Mouse (Mus musculus): Measurements from ENCODE around the gene Pak1.

Pak1 gene

DNA sequence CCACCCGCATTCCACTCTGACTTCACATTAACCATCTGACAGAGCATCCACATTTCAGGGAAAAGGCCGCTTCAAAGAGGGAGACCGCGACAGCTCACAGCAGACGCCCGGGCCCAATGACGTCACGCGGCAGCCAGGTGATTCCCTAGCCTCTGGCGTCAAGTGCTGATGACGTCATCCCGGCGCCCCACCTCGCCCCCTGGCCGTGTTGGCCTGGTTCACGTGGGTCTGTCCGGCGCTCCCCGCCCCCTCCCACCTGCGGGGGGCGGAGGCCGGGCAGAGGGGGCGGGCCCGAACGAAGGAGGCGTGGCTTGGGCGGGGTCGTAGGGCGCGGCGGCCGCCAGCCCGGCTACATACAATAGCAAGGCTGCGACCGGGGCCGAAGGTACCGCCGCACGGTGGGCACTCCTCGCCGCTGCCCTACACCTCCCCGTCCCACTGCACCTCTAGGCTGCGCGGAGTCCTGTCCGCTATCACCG, at the start of gene Pak1:
Pak1 (plus strand) TSS at position 352 of the 479 bp plus-strand sequence.
- peak; percentile 54 for DNase-seq (ENCODE audit: low spot score)

DNA sequence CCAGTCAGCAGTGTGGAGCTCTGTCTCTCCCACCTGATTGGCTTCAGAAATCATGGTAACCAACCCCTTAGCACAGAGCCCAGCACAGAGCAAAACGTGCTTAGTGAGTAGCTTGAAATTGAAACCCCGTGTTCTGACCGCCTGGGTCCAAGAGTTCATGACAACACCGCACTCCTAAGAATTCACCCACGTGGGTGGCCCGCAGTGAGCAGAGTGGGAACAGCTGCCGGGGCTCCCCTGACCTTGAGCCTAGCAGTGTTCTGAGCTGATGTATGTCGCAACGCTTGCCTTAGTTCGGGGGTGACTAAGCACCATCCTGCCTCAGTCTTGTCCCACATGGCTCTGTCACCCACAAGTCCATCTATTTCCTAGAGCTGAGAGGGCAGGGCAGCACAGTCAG, 47.4 kb upstream of the Pak1 start:
- DNase-seq (ENCODE audit: low spot score) = no peak

DNA sequence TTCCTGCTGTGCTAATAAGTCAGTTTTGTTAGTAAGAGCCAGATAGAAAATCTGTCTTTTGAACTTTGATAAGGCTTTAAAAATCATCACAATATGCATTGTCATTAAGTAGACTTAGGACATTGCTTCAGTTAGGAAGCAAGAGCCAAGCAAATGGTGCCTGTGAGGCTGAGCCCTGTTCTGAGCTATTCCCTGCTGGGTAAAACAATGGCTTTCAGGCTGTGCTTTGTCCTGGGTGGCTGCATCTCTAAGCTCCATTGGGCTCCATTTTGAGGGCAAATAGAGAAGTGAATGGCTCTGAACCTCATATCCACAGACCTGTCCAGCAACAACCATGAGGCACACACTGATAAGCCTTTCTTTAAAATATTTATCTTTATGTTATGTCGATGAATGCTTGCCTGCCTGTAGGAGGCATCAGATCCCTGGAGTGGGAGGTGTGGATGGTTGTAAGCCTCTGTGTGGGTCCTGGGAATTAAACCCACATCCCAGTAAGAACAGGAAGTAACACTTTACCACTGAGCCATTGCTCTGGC, 46.5 kb upstream of the Pak1 start:
- DNase-seq (ENCODE audit: low spot score) = no peak

DNA sequence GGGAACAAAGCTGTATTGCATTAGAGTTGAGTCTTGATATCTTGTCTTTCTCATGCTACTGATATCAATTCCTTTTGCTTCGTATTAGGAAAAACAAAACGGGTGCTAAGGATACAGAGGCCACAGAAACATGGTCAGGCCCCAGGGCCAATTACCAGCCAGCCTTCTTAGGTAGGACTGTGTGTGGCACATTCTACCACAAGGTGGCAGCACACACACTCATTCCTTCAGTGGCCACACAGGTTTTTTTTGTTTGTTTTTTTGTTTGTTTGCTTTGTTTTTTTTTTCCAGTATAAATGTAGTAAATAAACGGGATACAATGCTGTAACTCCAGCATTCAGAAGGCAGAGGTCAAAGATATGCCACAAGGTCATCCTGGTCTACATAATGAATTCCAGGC, 43.0 kb upstream of the Pak1 start:
- DNase-seq (ENCODE audit: low spot score) = peak; percentile 22

DNA sequence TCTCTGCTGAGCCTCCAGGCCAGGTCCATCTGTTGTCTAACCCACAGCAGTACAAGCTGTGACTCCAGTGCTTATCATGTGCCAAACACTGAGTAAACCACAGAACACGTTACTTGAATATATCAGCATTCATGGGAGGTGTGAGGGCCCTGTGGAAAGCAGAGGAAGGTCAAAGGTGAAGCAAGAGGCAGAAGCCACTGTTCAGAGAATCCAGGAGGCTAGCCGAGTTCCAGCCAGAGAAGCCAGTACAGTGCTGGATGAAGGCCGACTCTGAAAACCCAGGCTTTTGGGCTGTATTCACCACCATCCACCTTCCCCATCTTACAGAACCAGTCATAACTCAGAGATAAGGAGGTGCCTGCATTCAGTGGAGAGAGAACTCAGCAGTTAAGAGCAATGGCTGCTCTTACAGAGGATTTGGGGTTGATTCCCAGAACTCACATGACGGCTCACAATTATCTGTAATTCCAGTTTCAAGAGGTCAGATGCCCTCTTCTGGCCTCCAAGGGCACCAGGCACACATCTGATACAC, 41.1 kb upstream of the Pak1 start:
- no peak for DNase-seq (ENCODE audit: low spot score)

DNA sequence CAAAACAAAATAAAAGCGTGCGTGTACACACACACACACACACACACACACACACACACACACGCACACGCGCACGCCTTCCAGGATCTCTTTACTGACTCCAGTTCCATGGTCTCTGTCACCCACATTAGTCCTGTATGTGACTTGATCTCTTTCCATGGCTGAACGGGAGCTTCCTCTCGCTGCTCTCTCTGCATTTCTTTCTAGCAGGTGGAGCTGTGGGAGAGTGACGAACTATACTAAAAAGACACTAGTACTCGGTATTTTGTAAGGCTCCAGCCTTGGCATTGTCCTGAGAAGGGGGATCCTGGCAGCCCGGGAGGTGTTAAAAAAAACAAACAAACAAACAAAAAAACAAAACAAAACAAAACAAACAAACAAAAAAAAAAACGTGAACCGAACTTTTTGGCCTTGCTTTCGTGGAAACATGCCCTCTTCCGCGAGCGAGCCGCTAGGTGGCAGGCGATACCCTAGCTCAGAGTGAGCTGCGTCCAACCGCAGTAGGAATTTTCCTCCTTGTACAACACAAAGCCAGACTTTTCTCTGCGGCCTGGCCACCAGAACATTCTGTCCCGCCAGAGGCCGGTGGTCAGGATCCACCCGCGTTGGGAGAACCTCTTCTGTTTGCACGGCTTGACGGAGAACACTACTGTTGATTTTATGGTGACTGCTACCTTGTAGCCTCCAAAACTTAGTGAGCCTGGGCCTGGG, 40.4 kb upstream of the Pak1 start:
- DNase-seq (ENCODE audit: low spot score) = peak; percentile 66

DNA sequence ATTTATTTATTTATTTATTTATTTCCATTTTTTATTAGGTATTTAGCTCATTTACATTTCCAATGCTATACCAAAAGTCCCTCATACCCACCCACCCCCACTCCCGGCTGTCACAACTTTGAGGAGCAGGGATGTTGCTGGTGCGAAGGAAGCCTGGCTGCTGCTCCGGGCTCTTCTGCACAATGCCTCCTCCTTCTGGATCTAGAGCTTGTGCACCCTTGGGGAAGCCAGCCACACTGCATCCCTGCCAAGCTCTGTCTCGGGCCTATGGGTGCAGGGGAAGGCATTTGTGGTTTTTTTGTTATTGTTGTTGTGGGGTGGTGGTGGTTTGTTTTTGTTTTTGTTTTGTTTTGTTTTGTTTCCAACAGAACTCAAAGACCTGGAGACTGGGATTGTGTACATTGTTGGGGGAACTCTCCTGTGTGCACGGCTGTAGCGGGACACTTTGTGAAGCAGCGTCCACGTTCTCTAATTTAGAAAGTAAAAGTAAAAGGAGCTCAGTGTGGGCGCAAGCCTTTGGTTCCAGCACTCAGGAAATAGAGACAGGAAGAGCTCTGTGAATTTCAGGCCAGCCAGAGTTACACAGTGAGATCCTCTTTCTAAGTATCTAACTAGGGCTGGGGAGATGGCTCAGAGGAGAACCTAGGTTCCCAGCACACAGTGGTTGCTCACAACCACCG, 39.7 kb upstream of the Pak1 start:
- DNase-seq (ENCODE audit: low spot score) = no peak

DNA sequence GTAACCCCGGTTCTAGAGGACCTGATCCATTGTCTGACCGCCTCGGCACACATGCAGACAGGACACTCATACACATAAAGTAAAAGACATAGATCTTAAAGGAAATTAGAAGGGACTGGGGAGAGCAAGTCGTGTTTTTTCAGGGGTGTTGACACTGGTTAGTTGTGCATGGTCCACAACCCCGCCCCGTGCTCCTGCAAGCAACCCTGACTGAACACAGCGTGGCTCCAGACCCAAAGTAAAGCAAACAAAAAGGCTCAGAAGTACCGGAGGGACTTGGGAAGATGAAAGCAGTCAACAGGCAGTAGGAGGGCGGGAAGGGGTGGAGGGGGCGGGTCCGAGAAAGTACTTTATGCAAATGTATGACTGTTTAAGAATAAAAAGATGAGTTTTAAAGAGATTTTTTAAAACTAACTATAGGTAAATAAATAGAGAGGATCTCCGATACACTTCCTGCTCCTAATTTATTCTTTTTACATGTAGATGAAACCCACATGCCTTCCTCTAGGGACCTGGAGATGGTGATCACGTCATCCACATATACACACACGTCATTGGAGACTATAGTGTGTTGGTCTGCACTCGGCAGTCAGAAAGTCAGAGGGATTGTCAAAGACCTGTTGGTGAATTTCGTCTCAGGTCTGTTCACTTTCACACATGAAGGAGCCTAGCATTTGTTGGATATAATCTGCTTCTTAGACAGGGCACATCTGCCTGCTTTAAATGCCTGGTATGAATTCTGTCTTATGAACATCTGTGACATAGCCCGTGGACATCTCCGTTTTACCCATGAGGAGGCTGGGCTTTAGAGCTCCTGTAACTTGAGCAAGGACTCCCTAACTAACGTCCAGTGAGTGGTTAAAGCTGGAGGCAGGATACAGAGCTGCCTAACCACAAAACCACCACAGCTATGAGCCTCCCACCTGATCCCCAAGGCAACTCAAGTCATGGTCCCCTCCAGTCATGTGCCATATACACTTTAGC, 38.8 kb upstream of the Pak1 start:
- no peak for DNase-seq (ENCODE audit: low spot score)

DNA sequence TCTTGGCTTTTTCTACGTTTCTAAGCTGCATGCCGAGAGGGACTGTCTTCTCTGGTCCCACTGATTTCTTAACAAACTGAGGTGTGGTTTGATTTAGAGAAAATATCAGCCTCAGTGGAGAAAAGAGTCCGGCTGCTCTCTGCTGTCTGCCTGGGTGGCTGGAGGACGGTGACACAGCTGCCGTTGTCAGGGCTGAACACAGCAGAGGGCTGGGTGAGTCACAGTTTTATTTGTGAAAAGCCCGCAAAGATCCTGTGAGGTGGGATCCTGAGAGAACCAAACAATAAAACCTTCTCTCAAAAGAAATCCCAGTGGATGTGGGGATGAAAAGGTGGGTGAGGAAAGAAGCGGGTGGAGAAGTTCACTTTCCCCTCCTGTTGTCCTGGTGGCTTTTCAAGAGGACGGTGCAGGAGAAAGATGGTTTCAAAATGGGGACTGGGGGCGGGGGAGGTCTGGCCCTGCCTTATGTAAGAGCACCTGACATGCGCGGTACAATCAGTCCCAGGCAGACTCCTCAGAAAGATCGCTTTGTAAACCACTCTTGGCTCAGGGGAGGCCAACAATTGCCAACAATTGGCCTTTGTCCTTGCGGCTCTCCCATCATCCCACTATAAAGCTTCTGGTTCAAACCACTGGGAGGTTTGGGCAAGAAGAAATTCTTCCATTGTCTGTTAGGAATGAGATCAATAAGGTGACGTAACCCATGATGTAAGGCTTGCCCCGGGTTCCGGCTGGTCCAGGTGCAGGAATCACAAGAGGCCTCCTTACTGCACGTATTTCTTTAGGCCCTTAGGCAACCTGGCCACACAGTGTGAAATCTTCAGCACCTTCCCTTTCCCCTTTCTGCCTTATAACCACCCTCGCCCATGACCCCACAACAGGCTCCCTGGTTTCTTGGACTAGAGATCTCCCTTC, 31.1 kb upstream of the Pak1 start:
- no peak for DNase-seq (ENCODE audit: low spot score)

DNA sequence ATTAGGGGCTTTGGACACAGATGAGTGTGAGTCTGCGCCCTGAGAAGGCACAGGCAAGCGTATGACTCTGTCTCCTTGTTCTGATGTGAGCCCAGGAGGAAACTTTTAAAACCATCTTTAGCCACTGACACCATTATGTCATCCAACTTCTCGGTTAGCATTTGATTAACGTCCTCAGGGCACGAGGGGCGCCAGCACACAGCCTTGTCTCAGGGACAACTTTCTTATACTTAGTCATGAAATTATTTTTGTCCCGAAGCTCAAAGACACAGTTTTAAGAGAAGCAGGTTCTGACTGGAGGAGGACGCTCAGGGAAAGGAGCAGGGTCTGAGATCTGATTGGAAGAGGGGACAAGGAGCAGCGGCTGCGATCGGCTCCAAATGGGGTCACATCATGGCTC, 23.8 kb upstream of the Pak1 start:
- DNase-seq (ENCODE audit: low spot score) = no peak

DNA sequence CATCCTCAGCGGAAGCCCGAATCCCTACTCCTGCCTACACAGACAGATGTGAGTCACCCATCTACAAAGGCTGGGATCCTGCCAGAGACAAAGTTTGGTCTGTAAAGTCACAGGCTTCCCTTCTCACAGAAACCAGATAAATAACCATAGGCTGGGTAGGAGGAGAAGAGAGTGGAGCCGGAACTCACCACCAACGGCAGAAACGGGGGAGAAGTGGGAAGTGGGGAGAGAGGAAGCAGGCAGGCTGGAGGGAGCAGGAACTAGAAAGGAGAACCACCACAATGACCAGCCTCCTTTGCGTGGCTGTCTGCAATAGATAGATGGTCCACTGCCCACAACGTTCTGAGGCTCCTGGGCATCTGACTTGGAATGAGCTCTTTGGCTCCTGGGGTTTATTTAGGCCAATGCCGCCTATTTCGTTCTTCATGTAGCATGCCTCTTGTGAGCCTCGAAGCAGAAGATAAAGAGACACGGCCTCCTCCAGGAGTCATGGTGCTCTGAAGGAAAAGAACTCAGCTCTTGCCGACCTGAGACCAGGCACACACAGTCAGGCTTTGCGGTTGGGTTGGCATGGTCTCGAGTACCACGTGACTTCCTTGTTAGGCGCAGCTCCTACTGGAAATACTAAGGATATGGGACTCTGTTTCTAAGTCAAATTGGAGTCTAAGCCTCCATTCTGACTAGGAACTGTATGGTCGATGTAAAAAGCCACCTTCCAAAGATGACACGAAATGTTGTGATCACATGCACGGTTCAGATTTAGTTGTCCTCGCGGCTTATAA, 23.0 kb upstream of the Pak1 start:
- DNase-seq (ENCODE audit: low spot score) = no peak

DNA sequence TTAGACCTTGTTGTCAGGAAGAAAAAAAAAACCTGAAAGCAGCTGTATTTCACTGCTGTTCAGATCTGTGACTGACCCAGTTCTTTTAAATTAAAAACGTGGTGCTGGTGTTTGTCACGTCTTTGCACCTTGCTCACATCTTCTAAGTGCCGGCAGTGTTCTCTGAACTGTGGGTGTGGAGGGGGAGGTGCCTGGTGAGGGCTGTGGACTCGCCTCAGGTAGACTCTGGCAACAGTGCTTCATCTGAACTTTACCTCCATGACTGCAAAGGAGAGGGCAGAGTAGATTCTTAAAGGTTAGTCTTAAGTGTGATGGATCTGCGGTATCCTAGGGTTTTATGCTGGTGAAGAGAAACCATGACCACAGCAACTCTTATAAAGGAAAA, 22.4 kb upstream of the Pak1 start:
- no peak for DNase-seq (ENCODE audit: low spot score)

DNA sequence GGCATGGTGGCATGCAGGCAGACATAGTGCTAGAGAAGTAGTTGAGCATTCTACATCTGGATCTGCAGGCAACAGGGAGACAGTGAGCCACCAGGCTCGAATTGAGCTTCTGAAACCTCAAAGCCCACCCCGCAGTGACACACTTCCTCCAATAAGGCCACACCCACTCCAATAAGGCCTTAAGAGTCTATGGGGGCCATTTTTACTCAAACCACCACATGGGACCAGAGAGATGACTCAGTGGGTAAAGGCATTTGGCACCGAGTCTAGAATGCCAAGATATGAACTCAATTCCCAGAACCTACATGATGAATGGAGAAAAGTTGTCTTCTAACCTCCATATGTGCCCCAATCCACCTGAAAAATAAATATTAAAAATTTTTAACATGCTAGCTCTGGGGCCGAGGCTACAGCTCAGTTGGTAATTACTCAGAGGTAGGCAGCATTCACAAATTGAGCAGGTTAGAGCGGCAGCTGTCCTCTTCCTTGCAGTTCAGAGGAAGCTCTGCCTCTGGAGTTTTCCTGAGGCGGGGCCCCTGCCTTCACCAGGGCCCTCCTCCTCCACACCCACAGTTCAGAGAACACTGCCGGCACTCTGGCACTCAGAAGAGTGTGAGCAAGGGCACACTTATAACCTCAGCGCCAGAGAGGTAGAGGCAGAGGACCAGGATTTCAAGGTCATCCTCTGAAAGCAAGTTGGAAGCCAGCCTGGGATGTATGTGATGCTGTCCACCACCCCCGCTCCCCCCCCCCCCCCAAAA, 21.8 kb upstream of the Pak1 start:
- no peak for DNase-seq (ENCODE audit: low spot score)

DNA sequence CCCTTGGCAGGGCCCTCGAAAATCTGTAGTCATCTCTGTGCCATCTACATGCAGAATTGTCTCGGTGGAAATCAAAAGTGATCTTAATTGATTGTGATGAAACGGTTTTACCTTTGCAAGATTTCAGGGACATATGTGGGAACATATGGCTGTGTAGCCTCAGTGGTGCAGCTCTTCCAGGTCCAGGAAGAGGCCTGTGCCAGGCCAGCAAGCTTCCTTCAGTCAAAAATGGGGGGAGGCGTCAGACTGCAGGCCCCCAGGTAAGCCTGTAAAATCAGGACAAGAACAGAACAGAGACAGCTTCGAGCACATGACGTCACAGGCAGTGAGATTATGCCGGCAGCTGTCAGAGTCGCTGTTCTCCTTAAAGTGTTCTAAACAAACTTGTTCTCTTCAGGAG, 20.5 kb upstream of the Pak1 start:
- no peak for DNase-seq (ENCODE audit: low spot score)

DNA sequence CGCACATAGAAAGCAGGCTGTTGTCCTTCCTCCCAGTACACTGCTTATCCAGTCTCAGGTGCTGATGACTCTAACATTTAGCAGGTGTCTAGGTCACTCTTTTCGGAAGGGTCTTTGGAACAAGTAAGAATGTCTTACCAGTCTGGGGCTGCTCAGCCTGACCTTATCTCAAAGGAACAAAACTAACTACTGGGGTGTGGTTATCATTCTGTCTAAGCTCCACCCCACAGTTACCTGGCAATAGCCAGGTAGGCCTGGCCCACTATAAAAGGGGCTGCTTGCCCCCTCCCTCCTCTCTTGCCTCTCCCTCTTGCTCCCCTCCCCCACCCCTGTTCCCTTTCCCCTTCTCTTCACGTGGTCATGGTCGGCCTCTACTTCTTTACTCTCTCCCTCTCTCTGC, 19.3 kb upstream of the Pak1 start:
- DNase-seq (ENCODE audit: low spot score) = no peak

DNA sequence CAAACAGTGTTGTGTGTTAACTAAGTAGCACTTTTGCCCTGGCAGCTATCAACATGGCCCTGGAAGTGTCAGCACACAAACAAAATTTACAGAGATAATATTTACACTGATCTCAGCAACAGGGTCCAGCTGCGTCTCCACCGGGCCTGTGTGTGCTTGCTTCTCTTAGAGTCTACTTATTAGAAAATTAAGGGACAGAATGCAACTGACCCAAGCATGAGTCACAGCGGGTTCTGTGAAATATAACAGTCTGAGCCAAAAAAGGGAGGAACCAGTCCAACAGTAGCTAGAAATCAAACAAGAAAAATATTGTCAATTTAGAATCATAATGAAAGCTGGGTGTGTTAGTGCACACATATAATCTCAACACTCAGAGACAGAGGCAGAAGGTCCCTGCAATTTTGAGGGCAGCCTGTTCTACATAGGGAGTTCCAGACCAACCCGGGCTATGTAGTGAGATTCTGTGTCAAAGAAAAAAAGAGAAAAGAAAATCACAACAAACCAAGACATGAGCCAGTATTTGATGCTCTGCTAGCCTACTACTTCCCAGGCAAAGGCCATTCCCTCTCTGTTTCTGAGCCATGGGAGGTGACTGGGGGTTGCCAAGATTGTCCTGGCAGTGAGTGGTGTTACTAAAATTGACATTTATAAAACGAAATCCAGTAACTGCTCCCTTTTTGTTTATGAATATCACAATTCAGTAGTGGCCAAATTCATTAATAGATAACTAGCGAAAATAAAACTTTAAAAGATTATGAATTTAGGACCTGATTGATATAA, 17.3 kb upstream of the Pak1 start:
- no peak for DNase-seq (ENCODE audit: low spot score)

DNA sequence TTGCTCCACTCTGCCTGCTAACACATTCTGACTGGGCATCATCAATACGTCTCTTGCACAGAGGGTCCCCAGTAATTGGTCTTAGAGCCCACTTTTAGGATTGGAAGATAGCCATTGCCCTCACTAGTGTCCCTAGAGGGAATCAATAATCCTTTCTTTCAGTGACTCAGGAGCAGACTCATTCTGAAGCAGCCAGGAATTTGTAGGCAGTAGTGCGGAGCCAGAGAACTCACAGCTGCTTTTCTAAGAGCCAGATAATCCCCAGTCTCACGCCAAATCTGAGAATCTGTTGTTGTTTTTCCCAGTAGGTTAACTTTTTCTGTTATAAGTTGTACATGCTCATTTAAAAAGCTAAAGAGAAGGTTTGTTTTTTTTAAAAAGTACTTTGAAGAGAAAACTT, 13.0 kb upstream of the Pak1 start:
- DNase-seq (ENCODE audit: low spot score) = no peak

DNA sequence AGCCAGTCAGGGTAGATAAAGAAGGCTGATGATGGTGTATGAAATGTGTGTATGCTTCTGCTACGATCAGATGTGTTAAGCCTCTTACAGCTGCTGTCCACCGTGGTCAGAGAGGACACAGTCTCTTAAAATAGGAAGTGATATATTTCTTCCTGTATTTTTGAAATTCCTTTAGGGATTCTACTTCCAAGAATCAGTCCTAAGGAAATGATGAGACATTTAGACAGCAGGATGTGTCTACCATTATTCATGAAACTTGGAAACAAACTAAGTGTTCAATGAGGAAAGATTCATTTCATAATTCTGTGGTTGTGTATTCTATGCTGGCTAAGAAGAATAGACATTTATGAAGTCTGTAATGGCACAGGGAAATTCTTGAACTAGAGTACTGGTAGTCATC, 12.4 kb upstream of the Pak1 start:
- DNase-seq (ENCODE audit: low spot score) = no peak

DNA sequence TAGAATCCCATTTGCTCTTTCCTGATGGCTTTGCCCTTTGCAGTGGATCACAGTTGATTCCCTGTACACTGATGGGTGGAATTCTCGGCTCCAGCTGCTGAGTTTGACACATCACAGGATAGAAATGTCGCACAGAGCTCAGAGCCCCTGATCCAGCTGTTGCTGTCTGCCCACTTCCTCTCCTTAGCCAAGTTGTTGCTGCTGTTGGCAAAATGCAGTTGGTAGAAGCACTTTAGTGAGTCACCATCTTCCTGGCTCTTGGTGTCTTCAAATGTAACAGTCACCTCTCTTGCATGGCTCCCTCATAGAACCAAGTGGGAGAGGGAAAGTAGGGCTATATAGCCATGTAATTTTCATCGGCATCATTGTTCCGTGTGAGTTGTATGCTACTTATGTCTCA, 11.2 kb upstream of the Pak1 start:
- no peak for DNase-seq (ENCODE audit: low spot score)

All from ovary, postnatal 14 days (tissue).